Mouse (Mus musculus) lung, adult 2 months (tissue): ENCODE results near the gene Clta.

Experiments
- CTCF ChIP-seq: fragments of 200-500 bp; IDR thresholded peaks from 2 replicates; pipeline ENCODE4 v1.5.1; 2011; ENCODE audit warnings: mild to moderate bottlenecking, low read length, control low read depth; ENCODE audit not compliant: insufficient read depth
- POLR2A ChIP-seq: fragments of 200-500 bp; IDR thresholded peaks from 2 replicates; pipeline ENCODE4 v1.6.1; 2011; ENCODE audit warnings: low read depth, mild to moderate bottlenecking, control low read depth, low read length, borderline replicate concordance; ENCODE audit errors: extremely low read depth

DNA sequence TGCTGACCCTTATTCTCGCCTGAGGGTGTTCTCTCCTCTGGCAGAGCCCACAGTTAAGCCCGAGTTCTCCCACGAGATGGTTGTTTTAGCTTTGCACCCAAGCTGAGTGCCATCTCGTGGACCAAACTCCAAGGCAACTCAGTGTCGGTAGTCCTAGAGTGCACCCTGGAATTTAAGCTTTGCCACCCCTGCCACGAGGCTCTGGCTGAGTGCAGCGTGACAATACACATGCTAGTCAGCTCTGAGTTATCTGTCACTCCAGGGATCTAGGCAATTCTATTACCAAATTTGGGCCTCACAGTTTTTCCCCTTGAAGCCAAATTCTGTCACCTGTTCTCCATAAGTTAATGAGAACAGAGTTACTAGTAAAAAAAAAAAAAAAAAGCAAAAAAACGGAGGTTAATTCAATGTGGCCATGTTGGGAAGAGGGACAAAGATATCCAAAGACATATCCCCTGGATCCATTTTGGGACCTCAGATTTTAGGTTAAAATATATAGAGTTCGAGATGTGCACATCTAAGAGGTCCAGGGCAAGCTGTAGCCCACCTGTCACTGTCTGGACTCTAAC, 68.7 kb downstream of the Clta start:
- no peak for TF ChIP-seq CTCF
- no peak for TF ChIP-seq POLR2A
